Mouse (Mus musculus): ENCODE data around the gene Zgrf1.

DNA sequence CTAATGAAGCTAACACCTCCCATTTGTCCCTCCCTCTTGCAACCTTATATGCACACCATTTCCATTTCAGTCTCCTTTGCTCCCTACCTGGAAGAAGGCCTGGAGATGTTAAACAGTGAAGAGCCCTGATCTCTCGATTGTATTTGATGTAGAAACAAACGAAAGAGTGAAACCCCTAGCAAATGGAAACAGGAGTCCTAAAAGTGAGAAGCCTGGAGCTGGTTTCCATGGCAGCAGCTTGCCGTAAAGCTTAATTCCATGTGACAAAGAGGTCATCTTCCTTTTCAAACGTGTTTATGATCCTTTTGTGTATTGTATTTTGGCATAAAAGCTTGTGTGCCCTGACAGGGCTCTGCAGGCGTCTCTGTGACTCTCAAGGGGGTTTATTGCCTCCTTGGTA lies 88.9 kb downstream of the Zgrf1 start:
- TF ChIP-seq CTCF (IDR thresholded peaks at IDR 0.05; ENCODE audit: low read depth) (no peak), EP300 (optimal IDR thresholded peaks at IDR 0.05) (no peak)

All from stomach, postnatal 0 days (tissue).